Mouse (Mus musculus): ENCODE measurements around the gene Osbpl9. TPM values are rescaled to one million over a fixed set of nuclear protein-coding genes. Genes with fewer than 3 reads are reported as not detected.

Gene Osbpl9
- polyA plus RNA-seq, 1 experiment = 67.8 TPM

- TF ChIP-seq CTCF (IDR thresholded peaks at IDR 0.05; ENCODE audit: extremely low read depth, insufficient read depth, insufficient read length, insufficient replicate concordance) = no peak
- TF ChIP-seq POLR2A (IDR thresholded peaks at IDR 0.05; ENCODE audit: low read depth, low read length) = no peak
- WGBS = 92% methylated on average over 10 of the region's 10 CpGs
- Histone ChIP-seq H3K4me3 (ENCODE audit: extremely low read depth, insufficient read depth, insufficient read length) (no peak overlapping the region), H3K36me3 (ENCODE audit: control insufficient read depth, insufficient read depth, low read length) (no peaks in the 10 kb centered on the region), H3K27me3 (ENCODE audit: control insufficient read depth, insufficient read depth, low read length) (no peaks in the 10 kb centered on the region), H3K4me1 (ENCODE audit: control insufficient read depth, insufficient read depth, insufficient read length) (no peaks in the 10 kb centered on the region), H3K27ac (ENCODE audit: insufficient read depth, low read length) (no peak overlapping the region)
- DNase-seq (ENCODE audit: low read depth in 1 of 2, low spot score in 2 of 2) = no peak
These were observed 10.5 kb downstream of the Osbpl9 start for GRCm38 (mm10) chr4:109191598-109191997.

- peaks cover 5% of the 10 kb centered on the region; the same call in 1 of the 2 replicates for H3K4me1 ChIP-seq (ENCODE audit: control insufficient read depth, insufficient read depth, insufficient read length)
- no peaks in the 10 kb centered on the region for H3K27me3 ChIP-seq (ENCODE audit: control insufficient read depth, insufficient read depth, low read length)
- no peak overlapping the region for H3K27ac ChIP-seq (ENCODE audit: insufficient read depth, low read length)
- H3K36me3 ChIP-seq (ENCODE audit: control insufficient read depth, insufficient read depth, low read length) = no peaks in the 10 kb centered on the region
- DNase-seq (ENCODE audit: low read depth in 1 of 2, low spot score in 2 of 2) = no peak
- no peak for TF ChIP-seq POLR2A (IDR thresholded peaks at IDR 0.05; ENCODE audit: low read depth, low read length)
- no peak for TF ChIP-seq CTCF (IDR thresholded peaks at IDR 0.05; ENCODE audit: extremely low read depth, insufficient read depth, insufficient read length, insufficient replicate concordance)
- WGBS = 84% methylated on average over 8 of the region's 8 CpGs
- no peak overlapping the region for H3K4me3 ChIP-seq (ENCODE audit: extremely low read depth, insufficient read depth, insufficient read length)
These were observed 16.3 kb downstream of the Osbpl9 start for GRCm38 (mm10) chr4:109185616-109186405.

- no peak overlapping the region for H3K27ac ChIP-seq (ENCODE audit: insufficient read depth, low read length)
- no peak for DNase-seq (ENCODE audit: low read depth in 1 of 2, low spot score in 2 of 2)
- TF ChIP-seq POLR2A (IDR thresholded peaks at IDR 0.05; ENCODE audit: low read depth, low read length) = no peak
- no peak for TF ChIP-seq CTCF (IDR thresholded peaks at IDR 0.05; ENCODE audit: extremely low read depth, insufficient read depth, insufficient read length, insufficient replicate concordance)
- no peaks in the 10 kb centered on the region for H3K27me3 ChIP-seq (ENCODE audit: control insufficient read depth, insufficient read depth, low read length)
- no peaks in the 10 kb centered on the region for H3K36me3 ChIP-seq (ENCODE audit: control insufficient read depth, insufficient read depth, low read length)
- peaks cover 2% of the 10 kb centered on the region; the same call in 1 of the 2 replicates for H3K4me1 ChIP-seq (ENCODE audit: control insufficient read depth, insufficient read depth, insufficient read length)
- H3K4me3 ChIP-seq (ENCODE audit: extremely low read depth, insufficient read depth, insufficient read length) = no peak overlapping the region
These were observed 26.4 kb downstream of the Osbpl9 start for GRCm38 (mm10) chr4:109175677-109176076.

- H3K27me3 ChIP-seq (ENCODE audit: control insufficient read depth, insufficient read depth, low read length) = no peaks in the 10 kb centered on the region
- no peak for TF ChIP-seq POLR2A (IDR thresholded peaks at IDR 0.05; ENCODE audit: low read depth, low read length)
- TF ChIP-seq CTCF (IDR thresholded peaks at IDR 0.05; ENCODE audit: extremely low read depth, insufficient read depth, insufficient read length, insufficient replicate concordance) = no peak
- no peaks in the 10 kb centered on the region for H3K36me3 ChIP-seq (ENCODE audit: control insufficient read depth, insufficient read depth, low read length)
- 92% methylated on average over 7 of the region's 7 CpGs for WGBS
- H3K4me1 ChIP-seq (ENCODE audit: control insufficient read depth, insufficient read depth, insufficient read length) = peaks cover 2% of the 10 kb centered on the region; the same call in 1 of the 2 replicates
- no peak overlapping the region for H3K27ac ChIP-seq (ENCODE audit: insufficient read depth, low read length)
- DNase-seq (ENCODE audit: low read depth in 1 of 2, low spot score in 2 of 2) = no peak
- H3K4me3 ChIP-seq (ENCODE audit: extremely low read depth, insufficient read depth, insufficient read length) = no peak overlapping the region
These were observed 28.2 kb downstream of the Osbpl9 start for GRCm38 (mm10) chr4:109173775-109174440.

- DNase-seq (ENCODE audit: low read depth in 1 of 2, low spot score in 2 of 2) = no peak
- H3K4me1 ChIP-seq (ENCODE audit: control insufficient read depth, insufficient read depth, insufficient read length) = peaks cover 2% of the 10 kb centered on the region; the same call in 1 of the 2 replicates
- no peaks in the 10 kb centered on the region for H3K27me3 ChIP-seq (ENCODE audit: control insufficient read depth, insufficient read depth, low read length)
- H3K27ac ChIP-seq (ENCODE audit: insufficient read depth, low read length) = no peak overlapping the region
- no peaks in the 10 kb centered on the region for H3K36me3 ChIP-seq (ENCODE audit: control insufficient read depth, insufficient read depth, low read length)
- no peak overlapping the region for H3K4me3 ChIP-seq (ENCODE audit: extremely low read depth, insufficient read depth, insufficient read length)
- TF ChIP-seq POLR2A (IDR thresholded peaks at IDR 0.05; ENCODE audit: low read depth, low read length) (no peak), CTCF (IDR thresholded peaks at IDR 0.05; ENCODE audit: extremely low read depth, insufficient read depth, insufficient read length, insufficient replicate concordance) (no peak)
- WGBS = 92% methylated on average over 4 of the region's 4 CpGs
These were observed 28.7 kb downstream of the Osbpl9 start for GRCm38 (mm10) chr4:109173369-109173768.

GRCm38 (mm10) chr4:109165521-109166173, 36.4 kb downstream of the Osbpl9 start:
- DNase-seq (ENCODE audit: low read depth in 1 of 2, low spot score in 2 of 2) = peak; percentile 39 to 68
- H3K27me3 ChIP-seq (ENCODE audit: control insufficient read depth, insufficient read depth, low read length) = no peaks in the 10 kb centered on the region
- H3K27ac ChIP-seq (ENCODE audit: insufficient read depth, low read length) = no peak overlapping the region
- no peaks in the 10 kb centered on the region for H3K4me1 ChIP-seq (ENCODE audit: control insufficient read depth, insufficient read depth, insufficient read length)
- WGBS = 41% methylated on average over 12 of the region's 12 CpGs
- no peak overlapping the region for H3K4me3 ChIP-seq (ENCODE audit: extremely low read depth, insufficient read depth, insufficient read length)
- H3K36me3 ChIP-seq (ENCODE audit: control insufficient read depth, insufficient read depth, low read length) = no peaks in the 10 kb centered on the region
- TF ChIP-seq POLR2A (IDR thresholded peaks at IDR 0.05; ENCODE audit: low read depth, low read length) (no peak), CTCF (IDR thresholded peaks at IDR 0.05; ENCODE audit: extremely low read depth, insufficient read depth, insufficient read length, insufficient replicate concordance) (peak; percentile 62; the same call in 1 of the 2 replicates)

Measured in spleen, adult 2 months (tissue).